Mouse (Mus musculus): ENCODE measurements around the gene Zdhhc6.

- no peak for TF ChIP-seq CTCF (IDR thresholded peaks at IDR 0.05; ENCODE audit: insufficient read depth, low read depth, low read length)
- TF ChIP-seq POLR2A (IDR thresholded peaks at IDR 0.05; ENCODE audit: insufficient read depth, low read depth, low read length) = no peak
These were observed 19.5 kb downstream of the Zdhhc6 start for GRCm38 (mm10) chr19:55296301-55296700.

All from olfactory bulb, adult 2 months (tissue).